Mouse (Mus musculus) liver, embryonic 12.5 days (tissue): Measurements from ENCODE around the gene Atg4a. TPM values are rescaled to one million over a fixed set of nuclear protein-coding genes. Genes with fewer than 3 reads are reported as not detected.
A peak's percentile ranks its signal among the peaks of the same experiment; 100 is the strongest.

Source experiments
- ATAC-seq: fragments of 200-750 bp; cut with Nextera tagmentation; 2 replicates; pipeline ENCODE4 v1.8.0; 2017; ENCODE audit warnings: moderate number of reproducible peaks, mild to moderate bottlenecking, moderate library complexity
- H3K27ac ChIP-seq: fragments of 300-500 bp; sonication (generic); 2 replicates; pipeline ENCODE4 v1.5.1; 2016; ENCODE audit warnings: mild to moderate bottlenecking
- H3K27me3 ChIP-seq: fragments of 300-500 bp; sonication (generic); replicated peaks from 2 replicates; pipeline ENCODE4 v1.6.1; 2016; ENCODE audit warnings: mild to moderate bottlenecking, moderate library complexity
- H3K36me3 ChIP-seq: fragments of 300-500 bp; sonication (generic); 2 replicates; pipeline ENCODE4 v1.6.1; 2016; ENCODE audit warnings: mild to moderate bottlenecking, moderate library complexity
- H3K4me1 ChIP-seq: fragments of 300-500 bp; sonication (generic); 2 replicates; pipeline ENCODE4 v1.6.1; 2016
- H3K4me2 ChIP-seq: fragments of 300-500 bp; sonication (generic); 2 replicates; pipeline ENCODE4 v1.6.1; 2016; ENCODE audit warnings: mild to moderate bottlenecking, moderate library complexity
- H3K4me3 ChIP-seq: fragments of 300-500 bp; sonication (generic); 2 replicates; pipeline ENCODE4 v1.5.1; 2016; ENCODE audit warnings: mild to moderate bottlenecking, moderate library complexity
- H3K9ac ChIP-seq: fragments of 300-500 bp; sonication (generic); 2 replicates; pipeline ENCODE4 v1.6.1; 2016; ENCODE audit warnings: mild to moderate bottlenecking, moderate library complexity
- H3K9me3 ChIP-seq: fragments of 300-500 bp; sonication (generic); replicated peaks from 2 replicates; pipeline ENCODE4 v1.6.1; 2016; ENCODE audit warnings: mild to moderate bottlenecking, moderate library complexity
- WGBS: fragments of 180-500 bp; shearing (Covaris S2); methylation state at CpG from one replicate; pipeline ENCODE4 v1.1.7; 2016; ENCODE audit not compliant: insufficient replicate concordance; 5-methylcytosine and 5-hydroxymethylcytosine counted together
- polyA plus RNA-seq: library from polyadenylated mRNA; unstranded; fragments of >200 nt; fragmentation: Nextera tagmentation; extraction: Ambion mirVana; gene quantifications from 2 replicates; pipeline ENCODE4 v1.2.1, GENCODE M21; 2016

Gene Atg4a
- polyA plus RNA-seq = 21.0 TPM in 2 replicates

- WGBS = 13% methylated on average over 23 of the region's 23 CpGs
- H3K27ac ChIP-seq = peak within 1 kb of the TSS; percentile 82
Observed at GRCm38 (mm10) chrX:140956272-140956940, at the start of gene Atg4a, which contains the start of gene Psmd10. Atg4a (plus strand) TSS chrX:140956907. Psmd10 (minus strand) TSS chrX:140956728.

GRCm38 (mm10) chrX:140907360-140907759 lies 49.3 kb upstream of the Atg4a start, which contains the start of gene Vsig1:
Vsig1 (plus strand) TSS chrX:140907608.
- no peak for ATAC-seq
- Histone ChIP-seq H3K27me3 (peaks cover 3% of the 10 kb centered on the region), H3K9ac (no peak within 1 kb of the TSS), H3K4me2 (no peak within 1 kb of the TSS), H3K4me1 (no peaks in the 10 kb centered on the region), H3K9me3 (no peaks in the 10 kb centered on the region), H3K27ac (no peak within 1 kb of the TSS), H3K4me3 (no peak within 1 kb of the TSS), H3K36me3 (no peaks in the 10 kb centered on the region)
- 59% methylated on average over 7 of the region's 7 CpGs for WGBS

More at GRCm38 (mm10) chrX:140956272-140956940, at the start of gene Atg4a, which contains the start of gene Psmd10:
- Histone ChIP-seq H3K27me3 (no peaks in the 10 kb centered on the region), H3K4me1 (no peaks in the 10 kb centered on the region), H3K9me3 (no peaks in the 10 kb centered on the region), H3K36me3 (peaks cover 8% of the 10 kb centered on the region), H3K9ac (peak within 1 kb of the TSS; percentile 65), H3K4me3 (peak within 1 kb of the TSS; percentile 62), H3K4me2 (peak within 1 kb of the TSS; percentile 68)
- peak; percentile 92 for ATAC-seq

GRCm38 (mm10) chrX:140921321-140921720 lies 35.4 kb upstream of the Atg4a start:
- Histone ChIP-seq H3K4me3 (no peak overlapping the region), H3K27ac (no peak overlapping the region), H3K27me3 (peaks cover 34% of the 10 kb centered on the region; the same call in 1 of the 2 replicates), H3K9ac (no peak overlapping the region), H3K4me1 (no peaks in the 10 kb centered on the region), H3K4me2 (no peak overlapping the region), H3K9me3 (no peaks in the 10 kb centered on the region), H3K36me3 (no peaks in the 10 kb centered on the region)
- ATAC-seq = no peak
- WGBS = 75% methylated on average over 6 of the region's 6 CpGs

- Histone ChIP-seq H3K27ac (no peak overlapping the region), H3K9ac (no peak overlapping the region), H3K27me3 (peaks cover 16% of the 10 kb centered on the region; the same call in 1 of the 2 replicates), H3K9me3 (no peaks in the 10 kb centered on the region), H3K4me2 (no peak overlapping the region), H3K4me3 (no peak overlapping the region), H3K36me3 (no peaks in the 10 kb centered on the region), H3K4me1 (no peaks in the 10 kb centered on the region)
- 63% methylated on average over 3 of the region's 3 CpGs for WGBS
- no peak for ATAC-seq
Observed at GRCm38 (mm10) chrX:140932066-140932465, 24.6 kb upstream of the Atg4a start.

GRCm38 (mm10) chrX:140933263-140933662 lies 23.4 kb upstream of the Atg4a start:
- H3K36me3 ChIP-seq = no peaks in the 10 kb centered on the region
- no peak for ATAC-seq
- no peak overlapping the region for H3K4me2 ChIP-seq
- H3K9me3 ChIP-seq = no peaks in the 10 kb centered on the region
- no peak overlapping the region for H3K9ac ChIP-seq
- H3K27ac ChIP-seq = no peak overlapping the region
- WGBS = 35% methylated on average over 3 of the region's 3 CpGs
- no peaks in the 10 kb centered on the region for H3K4me1 ChIP-seq
- H3K27me3 ChIP-seq = peaks cover 20% of the 10 kb centered on the region; the same call in 1 of the 2 replicates
- H3K4me3 ChIP-seq = no peak overlapping the region

GRCm38 (mm10) chrX:140936271-140936670 lies 20.4 kb upstream of the Atg4a start:
- Histone ChIP-seq H3K9ac (no peak overlapping the region), H3K36me3 (no peaks in the 10 kb centered on the region), H3K27me3 (peaks cover 24% of the 10 kb centered on the region; the same call in 1 of the 2 replicates), H3K9me3 (no peaks in the 10 kb centered on the region), H3K4me1 (no peaks in the 10 kb centered on the region), H3K4me3 (no peak overlapping the region), H3K27ac (no peak overlapping the region), H3K4me2 (no peak overlapping the region)
- no peak for ATAC-seq
- 57% methylated on average over 5 of the region's 5 CpGs for WGBS

- Histone ChIP-seq H3K36me3 (peaks cover 22% of the 10 kb centered on the region), H3K27me3 (no peaks in the 10 kb centered on the region), H3K27ac (peak overlapping the region; percentile 88), H3K4me2 (peak overlapping the region; percentile 65), H3K4me3 (peak overlapping the region; percentile 62), H3K9me3 (no peaks in the 10 kb centered on the region), H3K4me1 (no peaks in the 10 kb centered on the region), H3K9ac (peak overlapping the region; percentile 68; the same call in 1 of the 2 replicates)
- peak; percentile 78 for ATAC-seq
- WGBS = 47% methylated on average over 4 of the region's 4 CpGs
Observed at GRCm38 (mm10) chrX:140953618-140954017, 3.1 kb upstream of the Atg4a start.

- Histone ChIP-seq H3K9me3 (no peaks in the 10 kb centered on the region), H3K9ac (peak overlapping the region; percentile 65), H3K4me3 (peak overlapping the region; percentile 62), H3K27me3 (no peaks in the 10 kb centered on the region), H3K27ac (peak overlapping the region; percentile 48; the same call in 1 of the 2 replicates), H3K36me3 (peaks cover 7% of the 10 kb centered on the region), H3K4me1 (no peaks in the 10 kb centered on the region), H3K4me2 (peak overlapping the region; percentile 68)
- WGBS = 19% methylated on average over 5 of the region's 5 CpGs
- ATAC-seq = peak; percentile 53
Observed at GRCm38 (mm10) chrX:140956959-140957358, 252 bp downstream of the Atg4a start.

- no peak overlapping the region for H3K4me3 ChIP-seq
- no peaks in the 10 kb centered on the region for H3K9me3 ChIP-seq
- no peak overlapping the region for H3K27ac ChIP-seq
- H3K4me1 ChIP-seq = peaks cover 9% of the 10 kb centered on the region
- H3K4me2 ChIP-seq = no peak overlapping the region
- H3K36me3 ChIP-seq = no peaks in the 10 kb centered on the region
- ATAC-seq = no peak
- H3K9ac ChIP-seq = no peak overlapping the region
- 83% methylated on average over 1 of the region's 1 CpGs for WGBS
- no peaks in the 10 kb centered on the region; the same call in none of the 2 replicates for H3K27me3 ChIP-seq
Observed at GRCm38 (mm10) chrX:140978943-140979342, 22.2 kb downstream of the Atg4a start.

GRCm38 (mm10) chrX:140979546-140979945 lies 22.8 kb downstream of the Atg4a start:
- no peak overlapping the region for H3K9ac ChIP-seq
- H3K4me1 ChIP-seq = peaks cover 9% of the 10 kb centered on the region
- no peaks in the 10 kb centered on the region for H3K36me3 ChIP-seq
- no peak overlapping the region for H3K27ac ChIP-seq
- 64% methylated on average over 2 of the region's 2 CpGs for whole genome bisulfite sequencing
- no peak overlapping the region for H3K4me3 ChIP-seq
- no peak for ATAC-seq
- no peaks in the 10 kb centered on the region for H3K9me3 ChIP-seq
- H3K4me2 ChIP-seq = no peak overlapping the region
- H3K27me3 ChIP-seq = no peaks in the 10 kb centered on the region; the same call in none of the 2 replicates

GRCm38 (mm10) chrX:140980163-140980562 lies 23.5 kb downstream of the Atg4a start:
- WGBS = 63% methylated on average over 4 of the region's 4 CpGs
- no peak overlapping the region for H3K27ac ChIP-seq

GRCm38 (mm10) chrX:140983206-140983960 lies 26.7 kb downstream of the Atg4a start:
- 28% methylated on average over 6 of the region's 6 CpGs for WGBS
- Histone ChIP-seq H3K4me3 (no peak overlapping the region), H3K4me2 (no peak overlapping the region), H3K27me3 (no peaks in the 10 kb centered on the region; the same call in none of the 2 replicates), H3K4me1 (peaks cover 9% of the 10 kb centered on the region), H3K9me3 (no peaks in the 10 kb centered on the region), H3K9ac (no peak overlapping the region), H3K36me3 (no peaks in the 10 kb centered on the region), H3K27ac (no peak overlapping the region)
- 0 out of 2 replicates have a peak, but pooled peaks have one; percentile 21 for ATAC-seq

More at GRCm38 (mm10) chrX:140980163-140980562, 23.5 kb downstream of the Atg4a start:
- Histone ChIP-seq H3K36me3 (no peaks in the 10 kb centered on the region), H3K4me3 (no peak overlapping the region), H3K9ac (no peak overlapping the region), H3K4me1 (peaks cover 9% of the 10 kb centered on the region), H3K27me3 (no peaks in the 10 kb centered on the region; the same call in 1 of the 2 replicates), H3K9me3 (no peaks in the 10 kb centered on the region), H3K4me2 (no peak overlapping the region)
- ATAC-seq = no peak
